Mouse (Mus musculus): ENCODE measurements around the gene Smarce1.

Gene Smarce1

DNA sequence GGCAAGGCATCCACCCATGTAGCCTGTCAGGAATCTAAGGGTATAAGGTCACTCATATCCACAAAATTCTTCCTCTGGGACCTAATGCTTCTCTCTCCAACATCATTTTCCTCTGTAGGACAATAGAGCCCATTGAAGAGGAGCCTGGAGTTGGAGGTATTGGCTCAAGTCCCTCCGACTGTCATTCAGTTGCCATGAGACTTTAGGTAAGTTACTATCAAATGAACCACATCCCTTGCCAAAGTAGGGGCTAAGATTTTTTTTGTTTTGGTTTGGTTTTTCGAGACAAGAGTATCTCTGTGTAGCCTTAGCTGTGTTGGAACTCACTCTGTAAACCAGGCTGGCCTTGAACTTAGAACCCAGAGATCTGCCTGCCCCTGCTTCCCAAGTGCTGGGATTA, 59.4 kb downstream of the Smarce1 start:
- in situ Hi-C loops (cut with MboI; ENCODE audit: unreplicated experiment in 2 of 2): no loop called here

DNA sequence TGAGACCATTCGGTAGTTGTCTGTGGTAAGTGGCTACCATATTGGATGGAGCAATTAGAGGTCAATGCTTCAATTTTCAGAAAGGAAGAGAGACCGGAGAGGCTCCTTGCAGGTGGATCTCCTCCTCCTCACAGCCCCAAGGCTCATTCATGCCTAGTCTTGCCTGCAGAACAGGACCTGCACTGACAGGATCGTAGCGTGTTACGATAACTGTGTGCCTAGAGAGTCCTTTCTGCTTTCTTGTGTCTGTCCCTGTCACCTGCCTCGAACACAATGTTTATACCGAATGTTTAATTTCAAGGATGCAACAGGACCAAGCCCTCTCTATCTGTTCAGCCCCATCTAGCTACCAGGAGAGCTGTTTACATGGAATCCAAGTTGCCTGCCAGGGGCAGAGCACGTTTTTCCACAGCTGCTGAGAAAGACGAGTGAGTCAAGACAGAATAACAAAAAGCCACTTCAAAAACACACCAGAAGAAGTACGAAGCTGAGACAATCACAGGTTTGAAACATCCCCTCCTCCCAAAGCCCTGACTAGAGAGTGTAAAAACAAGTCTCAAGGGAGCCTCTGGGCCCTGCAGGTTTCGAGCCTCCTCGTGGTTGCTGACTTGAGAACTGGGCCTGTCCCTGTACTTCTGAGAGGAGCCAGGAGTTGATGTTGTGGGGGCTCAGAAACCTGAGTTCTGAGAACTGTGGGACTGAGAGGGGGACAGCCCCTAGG, 60.1 kb downstream of the Smarce1 start:
- in situ Hi-C loops (cut with MboI; ENCODE audit: unreplicated experiment in 2 of 2): no loop called here

DNA sequence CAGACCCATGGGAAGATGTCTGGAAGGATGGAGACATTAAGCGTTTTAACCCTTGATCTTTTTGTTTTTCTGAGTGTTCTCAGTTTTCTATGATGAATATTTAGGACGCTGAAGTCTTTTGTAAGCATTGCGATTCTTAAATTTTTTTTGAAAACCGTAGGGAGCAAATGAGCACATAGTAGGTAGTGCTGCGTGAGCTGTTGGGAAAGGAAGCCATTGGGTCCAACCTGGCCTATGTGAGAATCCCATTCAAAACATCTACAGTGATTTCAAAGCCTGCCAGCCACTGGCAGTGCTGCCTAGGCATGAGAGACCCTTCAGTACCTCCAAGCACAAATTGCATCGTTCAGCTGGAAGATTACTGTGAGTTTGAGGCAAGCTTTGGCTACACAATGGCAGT, 60.8 kb downstream of the Smarce1 start:
- in situ Hi-C loops (cut with MboI; ENCODE audit: unreplicated experiment in 2 of 2): no loop called here

DNA sequence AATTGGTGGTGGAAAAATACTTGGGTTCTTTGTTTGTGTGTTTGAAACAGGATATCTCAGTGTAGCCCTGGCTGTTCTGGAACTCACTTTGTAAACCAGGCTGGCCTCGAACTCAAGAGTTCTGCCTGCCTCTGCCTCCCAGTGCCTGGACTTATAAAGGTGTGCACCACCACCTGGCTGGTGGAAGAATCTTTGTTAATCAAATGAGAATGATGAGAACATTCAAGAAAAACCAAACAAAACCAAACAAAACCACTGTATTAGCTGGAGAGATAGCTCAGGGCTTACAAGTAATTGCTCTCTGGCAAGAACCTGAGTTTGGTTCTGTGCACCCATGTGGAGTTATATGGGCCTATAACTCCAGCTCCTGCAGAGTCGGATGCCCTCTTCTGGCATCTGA, 61.4 kb downstream of the Smarce1 start:
- in situ Hi-C loops (cut with MboI; ENCODE audit: unreplicated experiment in 2 of 2): no loop called here

DNA sequence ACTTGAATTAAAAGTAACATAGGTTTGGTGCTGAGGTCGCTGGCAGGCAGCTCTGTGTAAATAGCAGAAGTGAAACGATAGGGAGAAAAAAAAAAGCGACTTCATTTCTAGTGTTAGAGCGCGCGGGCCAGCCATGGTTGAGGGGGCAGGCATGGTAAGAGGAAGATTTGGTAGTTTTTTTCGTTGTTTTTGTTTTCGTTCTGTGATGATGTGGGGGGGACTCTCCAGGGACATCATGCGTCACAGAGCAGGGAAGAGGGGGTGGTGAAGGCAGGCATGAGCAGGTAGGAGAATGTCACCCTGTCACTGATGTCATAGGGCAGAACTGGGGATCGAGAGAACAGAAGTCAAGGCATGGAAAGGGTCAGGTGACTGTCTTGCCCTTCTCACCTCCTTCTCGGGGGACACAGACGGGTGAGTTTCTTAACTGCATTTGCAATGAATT, 62.8 kb downstream of the Smarce1 start:
- in situ Hi-C loops (cut with MboI; ENCODE audit: unreplicated experiment in 2 of 2): no loop called here

DNA sequence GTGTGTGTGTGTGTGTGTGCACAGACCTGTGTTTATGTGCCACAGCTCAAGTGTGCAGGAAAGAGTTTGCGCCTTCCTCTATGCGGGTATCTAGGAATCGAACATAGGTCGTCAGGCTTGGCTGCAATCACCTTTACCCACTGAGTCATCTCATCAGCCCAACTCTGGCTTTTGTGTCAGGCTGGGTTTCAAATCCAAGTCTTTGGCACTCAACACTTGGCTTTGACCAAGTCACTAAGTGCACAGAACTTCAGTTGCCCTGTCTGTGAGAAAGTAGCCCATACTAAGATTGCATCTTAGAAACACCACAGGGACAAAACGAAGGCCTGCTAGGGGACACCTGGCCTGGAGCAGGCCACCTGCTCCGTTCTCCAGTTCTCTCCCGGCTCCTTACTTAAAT, 63.2 kb downstream of the Smarce1 start:
- in situ Hi-C loops (cut with MboI; ENCODE audit: unreplicated experiment in 2 of 2): no loop called here

DNA sequence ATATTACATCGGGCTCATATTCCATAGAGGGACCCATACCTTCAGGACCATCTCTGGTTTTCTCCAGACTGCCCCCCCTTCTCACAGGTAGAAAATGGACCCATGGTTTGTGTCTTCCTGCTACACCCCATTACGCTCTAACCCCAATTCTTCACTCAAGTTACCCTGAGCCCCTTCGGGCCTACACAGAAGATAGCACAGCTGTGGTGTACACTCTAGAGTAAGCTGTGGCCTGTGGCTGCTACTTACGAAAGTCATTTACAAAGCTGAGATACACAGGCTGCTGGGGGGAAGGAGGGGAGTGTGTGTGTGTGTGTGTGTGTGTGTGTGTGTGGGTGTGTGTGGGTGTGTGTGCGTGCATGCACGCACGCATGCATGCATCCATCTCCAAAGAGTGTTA, 64.6 kb downstream of the Smarce1 start:
- in situ Hi-C loops (cut with MboI; ENCODE audit: unreplicated experiment in 2 of 2): no loop called here

DNA sequence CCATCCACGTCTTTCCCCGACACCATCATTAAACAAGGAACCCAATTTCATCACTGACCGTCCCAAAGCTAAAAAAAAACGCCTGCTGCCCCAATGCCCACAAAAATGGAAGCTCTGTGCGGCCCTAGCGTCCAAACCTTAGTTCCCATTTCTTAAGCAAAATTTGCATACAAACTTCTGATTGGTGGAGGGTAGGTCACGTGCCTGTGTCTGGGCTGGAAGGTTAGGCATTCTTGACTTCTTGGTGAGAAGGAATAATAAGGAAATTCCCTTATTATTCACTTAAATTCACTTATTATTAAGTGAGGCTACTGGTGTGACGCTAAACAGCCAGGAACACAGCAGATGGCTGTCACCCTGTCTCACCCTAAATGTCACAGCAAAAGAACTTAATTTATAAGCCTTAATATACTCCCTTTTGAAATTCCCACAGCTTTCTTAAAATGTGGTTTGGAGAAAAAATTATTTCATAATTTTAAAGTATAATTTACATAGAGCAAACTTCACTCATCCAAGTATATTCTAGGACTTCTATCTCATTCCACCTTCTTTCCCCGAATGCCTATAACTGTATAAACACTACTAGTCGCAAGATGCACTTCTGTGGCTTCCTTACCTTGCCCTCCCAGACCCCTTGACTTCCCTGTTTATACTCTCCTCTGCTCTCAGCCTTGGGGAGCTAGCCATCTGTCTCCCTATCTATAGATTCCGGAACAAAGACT, 65.6 kb downstream of the Smarce1 start:
- in situ Hi-C loops (cut with MboI; ENCODE audit: unreplicated experiment in 2 of 2): no loop called here

DNA sequence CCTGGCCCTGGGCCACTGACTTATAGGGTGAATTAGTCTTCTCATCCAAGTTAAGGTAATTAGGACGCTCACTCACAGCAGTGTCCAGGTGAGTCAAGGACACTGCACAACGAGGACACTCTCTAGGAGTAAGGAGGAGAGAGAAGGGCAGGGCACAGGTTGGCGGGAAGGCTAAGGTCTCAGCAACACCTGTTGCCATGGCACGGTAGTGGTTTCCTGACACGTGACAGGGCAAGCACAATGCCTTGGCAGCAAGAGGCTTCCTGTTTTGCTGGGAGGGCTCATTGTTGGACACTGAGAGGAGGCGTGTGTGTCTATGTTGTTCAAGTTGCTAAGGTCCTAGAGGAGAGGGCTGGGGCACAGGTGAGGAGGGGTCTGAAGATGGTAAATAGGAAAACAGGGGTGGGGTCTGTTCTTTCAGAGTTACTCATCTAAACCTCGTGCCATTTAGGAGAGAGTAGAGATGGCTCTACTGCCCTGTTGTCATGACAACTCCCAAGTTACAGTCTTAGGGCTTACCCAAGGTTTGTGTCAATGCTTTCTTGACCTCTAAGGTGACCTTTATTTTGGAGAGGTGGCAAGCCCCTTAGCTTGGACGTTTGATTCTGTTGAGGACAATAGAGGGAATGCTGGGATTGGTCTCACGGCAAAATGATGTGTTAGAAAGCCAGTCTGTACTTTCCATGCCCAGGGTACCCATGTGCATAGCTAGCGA, 67.7 kb downstream of the Smarce1 start:
- in situ Hi-C loops (cut with MboI; ENCODE audit: unreplicated experiment in 2 of 2): no loop called here

DNA sequence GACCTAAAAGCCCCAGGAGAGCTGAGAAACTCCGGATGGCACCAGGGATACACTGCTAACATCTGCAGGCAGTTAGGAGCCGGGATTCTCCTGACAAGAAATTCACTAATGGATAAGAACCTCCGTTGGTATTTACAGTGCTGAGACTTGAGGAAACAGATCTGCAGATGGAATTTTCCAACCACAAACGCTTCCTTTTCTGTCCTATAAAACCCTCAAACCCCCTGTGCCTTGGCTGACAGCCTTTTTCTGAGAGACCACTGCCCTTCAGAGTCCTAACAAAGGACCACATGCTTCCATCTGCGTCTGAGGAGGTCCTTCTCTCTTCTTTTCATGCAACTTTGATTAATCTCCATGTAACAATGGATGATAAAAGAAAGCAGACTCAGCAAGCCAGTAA, 69.2 kb downstream of the Smarce1 start:
- in situ Hi-C loops (cut with MboI; ENCODE audit: unreplicated experiment in 2 of 2): no loop called here

DNA sequence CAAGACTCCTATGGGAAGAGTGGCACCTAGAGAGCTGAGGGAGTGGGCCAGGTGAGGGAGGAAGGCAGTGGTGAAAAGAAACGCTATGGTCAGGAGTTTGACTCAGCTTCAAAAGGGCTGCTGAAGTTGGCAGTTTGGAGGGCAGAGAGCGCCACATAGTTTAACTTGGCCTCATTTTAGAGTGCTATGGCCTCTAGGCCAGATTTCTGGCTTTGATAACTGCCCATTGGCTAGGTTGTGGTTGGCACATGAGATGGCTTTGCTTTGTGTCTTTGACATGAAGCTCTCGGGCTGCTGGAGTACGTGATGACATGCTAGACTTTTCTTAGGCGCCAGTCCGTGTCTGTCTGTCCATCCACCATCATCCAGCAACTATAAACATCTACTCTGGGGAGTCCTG, 70.6 kb downstream of the Smarce1 start:
- in situ Hi-C loops (cut with MboI; ENCODE audit: unreplicated experiment in 2 of 2): no loop called here
